Mouse (Mus musculus) cerebellum, adult 11-12 months (tissue): ENCODE results near the gene Zfp865.
"Not testable (repeated sequence)": the region's sequence is repeated elsewhere in the genome, so short reads cannot be mapped to it uniquely, and the experiment has no call there.

Experiments used
- DNase-seq: peaks from one replicate; pipeline ENCODE4 v3.0.0; 2022

Gene Zfp865

GRCm38 (mm10) chr7:5052931-5053343, 32.8 kb downstream of the Zfp865 start:
- DNase-seq, result peak; percentile 62

- DNase-seq, result peak; percentile 52
Observed at GRCm38 (mm10) chr7:5053456-5054179, 33.4 kb downstream of the Zfp865 start.

DNA sequence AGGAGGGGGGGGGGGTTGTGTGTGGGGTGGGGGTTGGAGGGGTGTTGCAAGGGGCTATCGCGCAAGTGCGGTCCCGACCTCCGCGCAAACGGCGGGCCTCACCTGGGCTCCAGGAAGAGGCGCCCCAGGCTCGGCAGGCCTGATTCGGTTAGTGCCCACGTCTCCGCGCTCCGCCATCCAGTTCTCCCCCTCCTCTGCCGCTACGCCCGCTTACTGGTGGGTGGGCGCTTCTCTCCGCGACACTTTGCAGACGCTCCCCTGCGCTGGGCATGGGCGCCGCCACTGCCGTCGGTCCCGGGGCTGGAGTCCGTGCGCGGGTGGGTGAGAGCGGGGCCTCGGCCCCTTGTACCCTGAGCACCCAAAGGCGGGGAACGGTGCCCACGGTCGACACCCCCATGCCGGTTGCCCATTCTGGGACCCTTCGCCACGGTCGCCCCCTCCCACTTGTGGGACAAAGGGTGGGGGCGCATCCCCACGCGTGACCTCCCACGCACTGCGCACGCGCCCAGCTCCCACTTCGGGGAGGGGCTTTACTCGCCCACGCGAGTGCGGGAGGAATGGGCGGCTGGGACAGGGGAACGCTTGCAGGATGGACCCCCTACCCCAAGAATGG, 36.6 kb downstream of the Zfp865 start:
- peak; percentile 74 for DNase-seq

- DNase-seq, result peak; percentile 51
Observed at GRCm38 (mm10) chr7:5057381-5057780, 37.2 kb downstream of the Zfp865 start.

DNA sequence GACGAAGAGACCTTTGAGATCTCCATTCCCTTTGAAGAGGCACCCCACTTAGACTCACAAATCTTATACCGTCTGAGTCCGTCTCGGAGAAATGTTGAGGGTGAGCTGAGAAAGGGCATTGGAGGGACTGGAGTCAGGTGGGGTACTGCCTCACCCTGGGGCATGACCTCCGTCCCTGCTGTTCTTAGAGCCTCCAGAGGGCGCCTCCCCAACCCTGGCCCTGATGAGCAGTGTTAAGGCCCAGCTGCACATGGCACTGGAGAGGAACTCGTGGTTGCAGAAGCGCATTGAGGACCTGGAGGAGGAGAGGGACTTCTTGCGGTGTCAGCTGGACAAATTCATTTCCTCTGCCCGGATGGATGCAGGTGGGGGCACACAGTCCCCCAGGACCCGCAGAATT, 37.6 kb downstream of the Zfp865 start:
- peak; percentile 55 for DNase-seq

- peak; percentile 58 for DNase-seq
Observed at GRCm38 (mm10) chr7:5058631-5059030, 38.5 kb downstream of the Zfp865 start.

DNA sequence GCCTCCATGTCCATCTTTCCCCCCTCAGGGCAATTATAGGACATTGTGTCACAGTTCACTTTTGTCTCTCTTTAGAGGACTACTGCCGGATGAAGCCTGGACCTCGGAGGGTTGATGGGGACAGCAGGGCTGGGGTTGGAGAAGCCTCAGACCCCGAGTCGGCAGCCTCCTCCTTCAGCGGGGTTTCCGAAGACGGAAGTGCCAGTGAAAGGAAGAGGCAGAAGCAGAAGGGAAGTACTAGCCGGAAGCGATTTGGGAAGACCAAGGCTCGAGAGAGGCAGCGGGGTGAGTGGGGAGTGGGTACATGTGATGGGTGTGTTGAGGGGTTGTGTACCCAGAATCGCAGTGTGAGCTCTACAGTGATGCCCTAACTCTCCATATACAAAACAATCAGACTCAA, 39.2 kb downstream of the Zfp865 start:
- peak; percentile 69 for DNase-seq

GRCm38 (mm10) chr7:5060239-5060731, 40.1 kb downstream of the Zfp865 start:
- DNase-seq, result peak; percentile 93

DNA sequence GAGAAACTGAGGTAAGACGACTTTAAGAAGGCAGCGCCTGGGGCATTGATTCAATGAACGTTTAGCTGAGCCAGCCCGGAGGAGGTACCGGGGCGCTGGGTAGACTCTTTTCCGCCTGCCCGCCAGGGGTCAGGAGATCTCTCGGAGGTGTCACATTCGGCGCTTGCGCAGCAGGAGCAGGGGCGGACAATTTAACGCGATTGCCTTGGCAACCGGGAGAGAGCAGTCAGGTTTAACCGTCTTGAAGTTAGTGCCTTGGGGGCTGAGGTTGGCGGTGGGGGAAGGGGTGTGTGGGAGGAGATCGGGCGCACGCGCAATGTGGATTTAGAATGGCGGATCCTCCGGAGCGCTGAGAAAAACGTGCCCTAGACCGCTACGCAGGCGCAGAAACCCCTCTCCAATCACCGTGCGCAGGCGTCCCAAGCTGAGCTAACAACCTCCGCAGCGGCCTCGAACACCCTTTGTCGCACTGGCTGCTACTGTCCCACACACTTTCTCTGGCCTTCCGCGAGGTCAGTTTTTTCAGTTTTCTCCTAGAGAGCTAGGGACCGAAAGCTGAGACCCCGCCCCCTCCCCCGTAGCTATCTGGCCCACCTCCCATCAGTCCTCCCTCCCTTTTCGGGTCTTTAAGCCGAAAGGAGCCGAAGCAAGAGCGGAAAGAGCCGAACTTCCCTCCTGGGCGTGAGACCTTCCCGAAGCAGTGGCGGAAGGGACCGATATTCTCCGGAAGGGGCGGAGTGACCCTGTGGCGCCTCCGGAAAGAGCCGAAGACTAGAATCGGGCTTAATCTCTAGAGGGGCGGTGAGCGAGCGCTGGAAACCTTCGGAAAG, 41.0 kb downstream of the Zfp865 start:
- DNase-seq, result peak; percentile 98

DNA sequence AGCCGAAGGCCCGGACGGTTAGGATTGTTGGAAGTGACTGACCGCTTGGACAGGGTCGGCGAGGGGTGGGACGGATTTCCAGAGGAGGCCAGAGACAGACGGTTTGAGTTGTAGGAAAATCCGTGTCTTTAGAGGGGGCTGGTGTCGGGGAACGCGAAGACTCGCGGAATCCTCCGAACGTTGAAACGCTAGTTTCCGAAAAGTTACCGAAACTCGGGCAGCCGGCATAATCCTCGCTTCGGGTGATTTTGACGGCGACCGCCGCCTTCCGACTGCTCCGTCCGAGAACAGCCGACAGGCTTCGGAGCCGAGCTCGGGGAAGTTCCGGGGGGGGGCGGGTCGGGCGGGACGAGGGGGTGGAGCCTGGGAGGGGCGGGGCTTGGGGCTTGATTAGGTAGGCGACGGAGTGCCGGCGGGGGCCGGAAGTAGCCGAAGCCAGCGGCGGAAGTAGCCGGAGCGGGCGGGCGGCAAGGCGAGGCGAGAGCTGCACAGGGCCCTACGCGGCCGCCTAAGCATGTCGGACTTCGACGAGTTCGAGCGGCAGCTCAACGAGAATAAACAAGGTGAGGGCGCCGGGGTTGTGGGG, 41.7 kb downstream of the Zfp865 start, which contains the start of gene U2af2:
TSS of gene U2af2 (plus strand) at position 370 of the 586 bp plus-strand sequence.
- peak; percentile 96 for DNase-seq

GRCm38 (mm10) chr7:5062360-5063001, 42.3 kb downstream of the Zfp865 start:
- DNase-seq, result no peak

DNA sequence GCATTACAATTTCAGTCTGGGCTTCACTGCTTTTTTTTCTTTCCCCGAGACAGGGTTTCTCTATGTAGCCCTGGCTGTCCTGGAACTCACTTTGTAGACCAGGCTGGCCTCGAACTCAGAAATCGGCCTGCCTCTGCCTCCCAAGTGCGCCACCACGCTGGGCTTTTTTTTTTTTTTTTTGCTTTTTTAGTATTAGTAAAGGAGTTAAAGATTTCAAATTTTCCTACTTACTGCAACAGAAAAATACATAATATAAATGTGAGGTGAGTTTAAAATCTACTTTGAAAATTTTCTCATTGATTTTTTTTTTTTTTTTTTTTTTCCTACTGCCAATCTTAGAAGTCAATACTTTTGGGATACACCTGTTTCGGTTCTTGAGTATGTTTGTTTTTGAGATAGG, 44.7 kb downstream of the Zfp865 start:
- DNase-seq, result no peak

- no peak for DNase-seq
Observed at GRCm38 (mm10) chr7:5073586-5073985, 53.4 kb downstream of the Zfp865 start.

GRCm38 (mm10) chr7:5074984-5075383, 54.8 kb downstream of the Zfp865 start:
- no peak for DNase-seq

DNA sequence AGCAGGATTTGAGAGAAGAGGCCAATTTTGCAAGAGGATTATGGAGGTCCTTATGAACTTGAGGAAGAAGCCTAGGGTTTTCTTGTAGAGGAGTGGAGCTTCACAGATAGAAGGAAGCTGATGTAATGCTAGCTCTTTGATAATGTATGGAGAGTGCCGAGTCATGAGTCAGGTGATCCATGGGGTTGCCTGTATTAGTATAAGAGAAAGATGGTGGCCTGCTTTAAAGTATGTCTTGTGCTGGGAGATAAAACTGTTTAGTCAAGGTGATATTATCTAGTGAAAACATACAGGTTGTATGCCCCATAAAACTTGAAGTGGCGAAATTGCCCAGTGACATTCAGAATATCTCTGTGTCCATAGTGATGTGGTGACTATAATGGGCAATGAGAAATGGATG, 56.8 kb downstream of the Zfp865 start:
- DNase-seq, result no peak

DNA sequence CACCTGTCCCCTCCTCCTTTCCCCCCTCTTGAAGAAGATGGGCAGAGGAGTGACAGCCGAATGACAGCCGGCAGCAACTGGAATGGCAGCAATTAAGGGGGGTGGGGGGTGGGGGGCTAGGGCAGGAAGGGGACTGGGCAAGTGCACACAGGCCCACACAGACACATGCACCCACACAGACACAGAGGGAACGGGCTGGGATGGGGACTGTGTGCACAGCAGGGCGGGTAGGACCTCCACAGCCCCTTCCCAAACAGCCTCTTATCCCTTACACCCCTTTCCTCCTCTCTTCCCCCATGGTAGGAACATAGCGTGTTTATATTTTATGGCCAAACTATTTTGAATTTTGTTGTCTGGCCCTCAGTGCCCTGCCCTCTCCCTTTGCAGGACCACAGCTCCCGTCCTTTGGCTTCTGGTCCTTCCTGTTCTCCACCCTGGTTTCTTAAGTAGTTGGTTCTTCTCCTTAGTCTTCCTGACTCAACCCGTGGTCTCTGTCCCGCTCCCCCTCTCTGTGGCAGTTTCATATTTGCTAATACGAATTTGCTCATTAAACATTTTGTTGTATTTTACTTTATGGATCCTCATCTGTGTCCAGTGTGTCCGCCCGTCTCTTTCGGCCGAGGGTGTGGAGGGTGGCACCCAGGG, 59.3 kb downstream of the Zfp865 start:
- DNase-seq, result not testable (repeated sequence)

DNA sequence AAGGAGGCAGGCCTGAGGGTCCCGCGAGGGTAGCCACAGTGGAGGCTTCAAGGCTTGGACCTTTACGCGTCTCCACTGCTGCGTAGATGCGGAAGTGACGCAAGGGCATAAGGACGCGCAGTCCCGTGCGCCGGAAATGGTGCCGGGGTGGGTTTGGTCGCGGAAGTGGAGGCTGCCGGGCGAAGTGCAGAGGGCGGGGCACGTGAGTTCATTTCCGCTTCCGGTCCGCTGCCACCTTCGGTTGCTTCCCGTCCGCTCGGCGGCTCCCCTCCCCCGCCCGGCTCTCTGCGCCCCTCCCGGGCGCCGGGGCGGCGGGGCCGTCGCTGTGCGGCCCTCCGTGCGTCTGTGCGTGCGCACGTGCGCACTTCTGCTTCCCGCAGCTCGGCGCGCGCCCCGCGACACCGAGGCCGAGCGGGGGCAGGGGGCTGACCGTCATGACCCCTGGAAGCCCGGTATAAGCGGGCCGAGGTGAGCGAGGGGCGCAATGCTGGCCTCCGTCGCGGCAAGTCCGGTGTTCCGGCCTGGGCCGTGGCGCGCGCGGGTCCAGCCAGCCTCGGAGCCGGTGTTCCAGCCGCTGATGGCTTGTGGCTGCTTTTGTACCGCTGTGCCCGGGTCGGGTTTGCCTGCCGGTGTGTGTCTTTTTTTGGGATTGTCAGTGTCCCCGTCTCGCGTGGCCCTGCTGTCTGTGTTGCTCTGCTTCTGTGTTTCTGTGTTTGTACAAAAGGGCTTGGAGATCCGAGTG, 60.0 kb downstream of the Zfp865 start, which contains the start of gene Epn1:
TSS of gene Epn1 (plus strand) at position 226 of the 742 bp plus-strand sequence.
- peak; percentile 97 for DNase-seq

- no peak for DNase-seq
Observed at GRCm38 (mm10) chr7:5080815-5081214, 60.6 kb downstream of the Zfp865 start.

DNA sequence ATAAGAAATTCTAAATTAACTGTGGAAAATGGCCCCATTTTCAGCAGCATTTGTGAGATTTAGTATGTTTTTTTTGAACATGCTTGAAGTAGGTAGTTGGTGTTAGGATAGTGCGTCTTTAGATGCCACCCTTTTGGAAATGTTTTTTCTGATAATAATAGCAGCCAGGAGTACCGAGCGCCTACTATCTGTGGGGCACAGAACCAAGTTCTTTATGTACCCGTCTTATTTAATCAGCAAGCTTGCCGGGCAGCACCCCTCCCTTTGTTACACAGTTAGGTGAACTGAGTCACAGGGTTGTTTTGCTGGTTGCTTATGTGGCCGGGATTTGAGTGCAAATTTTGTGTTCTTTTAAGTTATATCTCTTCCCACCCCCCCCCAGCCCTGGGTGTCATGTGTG, 61.1 kb downstream of the Zfp865 start:
- DNase-seq, result no peak

DNA sequence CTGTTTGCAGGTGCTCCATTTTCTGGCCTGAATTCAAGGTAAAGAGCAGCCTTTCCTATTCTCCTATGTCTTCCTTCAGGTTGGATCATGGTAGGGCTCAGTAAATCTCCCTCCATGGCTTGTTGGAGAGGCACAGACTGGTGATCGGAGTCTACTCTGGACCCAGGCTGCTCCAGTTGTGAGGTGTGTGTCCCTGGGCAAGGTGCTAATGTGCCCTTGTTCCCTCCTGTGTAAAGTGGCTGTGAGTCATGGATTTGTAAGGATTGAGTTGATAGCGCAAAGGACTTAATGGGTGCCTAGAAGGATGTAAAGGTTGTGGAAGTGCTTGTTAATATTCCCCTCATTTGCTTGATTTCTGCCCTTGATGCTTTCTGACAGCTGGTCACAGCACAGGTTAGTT, 61.8 kb downstream of the Zfp865 start:
- DNase-seq, result no peak
